Mouse (Mus musculus) G1E (cell line): ENCODE results near the gene Ldhd. TPM values are rescaled to one million over a fixed set of nuclear protein-coding genes. Genes with fewer than 3 reads are reported as not detected.

Source experiments
- ATAC-seq: 2 replicates; pipeline ENCODE4 v1.8.0; 2016; ENCODE audit warnings: mild to moderate bottlenecking; ENCODE audit not compliant: insufficient number of reproducible peaks, poor library complexity, low FRiP score, severe bottlenecking; ENCODE audit errors: extremely low read depth
- DNase-seq: peaks from one replicate; pipeline ENCODE4 v3.0.0; 2012; ENCODE audit warnings: low spot score
- H3K27me3 ChIP-seq: 2 replicates; pipeline ENCODE4 v1.6.1; 2012; ENCODE audit warnings: mild to moderate bottlenecking, low read length, inconsistent platforms; ENCODE audit not compliant: insufficient read depth
- H3K36me3 ChIP-seq: replicated peaks from 2 replicates; pipeline ENCODE3; 2012; ENCODE audit warnings: mild to moderate bottlenecking, inconsistent platforms
- H3K4me1 ChIP-seq: 2 replicates; pipeline ENCODE4 v1.6.1; 2012; ENCODE audit warnings: low read depth, low read length, inconsistent platforms, mixed read lengths; ENCODE audit not compliant: insufficient read depth
- H3K4me3 ChIP-seq: 2 replicates; pipeline ENCODE4 v1.5.1; 2012; ENCODE audit warnings: low read depth, mild to moderate bottlenecking, inconsistent platforms, low read length, moderate library complexity, mixed read lengths
- H3K9me3 ChIP-seq: replicated peaks from 2 replicates; pipeline ENCODE4 v1.6.1; 2012; ENCODE audit warnings: inconsistent platforms
- CTCF ChIP-seq: IDR thresholded peaks from 2 replicates; pipeline ENCODE4 v1.5.1; 2012; ENCODE audit warnings: low read depth, low read length, inconsistent platforms, mixed read lengths
- GATA1 ChIP-seq: IDR thresholded peaks from 2 replicates; pipeline ENCODE4 v1.6.1; 2012; ENCODE audit warnings: borderline replicate concordance, low read length, inconsistent platforms, mixed read lengths
- GATA2 ChIP-seq: IDR thresholded peaks from 2 replicates; pipeline ENCODE4 v1.6.1; 2012; ENCODE audit warnings: low read depth, low read length, inconsistent platforms, borderline replicate concordance
- POLR2AphosphoS5 ChIP-seq: IDR thresholded peaks from 2 replicates; pipeline ENCODE4 v1.6.1; 2012; ENCODE audit warnings: low read depth, low read length, inconsistent platforms; ENCODE audit not compliant: insufficient replicate concordance
- TAL1 ChIP-seq: conservative IDR thresholded peaks from 2 replicates; pipeline ENCODE4 v1.6.1; 2012; ENCODE audit warnings: low read depth, low read length, inconsistent platforms, mixed read lengths
- polyA plus RNA-seq: library from polyadenylated mRNA; stranded (reverse); fragments of >175 nt; gene quantifications from 2 replicates; pipeline ENCODE4 v1.2.3, GENCODE M21; 2012
- total RNA-seq, 2 experiments: library from RNA; stranded (forward) in 1 of 2; stranded (reverse) in 1 of 2; fragments of 200-1000 nt in 1 of 2; fragments of >200 nt in 1 of 2; fragmentation: Nextera tagmentation in 1 of 2; gene quantifications; 2 replicates each; pipeline ENCODE4 v1.2.3; 2014 to 2017

Gene Ldhd
- total and polyA plus RNA-seq, 3 experiments = 0.16 TPM; not detected in 2

DNA sequence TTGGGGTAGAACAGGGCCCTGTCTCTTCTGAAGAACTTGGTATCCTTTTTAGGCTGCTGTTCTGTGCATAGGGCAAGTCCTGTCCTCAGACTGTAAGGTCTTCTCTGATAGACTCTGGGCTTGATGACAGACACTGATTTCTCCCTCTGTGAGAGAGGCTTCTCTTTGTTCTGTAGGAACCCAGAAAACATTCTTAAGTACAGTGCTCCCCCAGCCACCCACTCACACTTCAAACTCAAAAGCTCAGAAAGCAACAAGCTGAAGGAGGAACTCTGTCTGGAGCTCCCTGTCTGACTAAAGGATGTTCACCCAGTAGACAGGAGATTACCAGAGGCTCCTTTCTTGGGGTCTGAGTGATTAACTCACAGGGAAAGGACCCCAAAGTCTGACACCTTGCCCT lies 53.7 kb downstream of the Ldhd start:
- ATAC-seq = no peak
- TF ChIP-seq GATA1 (no peak), CTCF (no peak)
- Histone ChIP-seq H3K9me3 (no peaks in the 10 kb centered on the region), H3K4me1 (peaks cover 67% of the 10 kb centered on the region), H3K36me3 (peaks cover 42% of the 10 kb centered on the region), H3K27me3 (no peaks in the 10 kb centered on the region), H3K4me3 (no peak overlapping the region)
- no peak for DNase-seq

DNA sequence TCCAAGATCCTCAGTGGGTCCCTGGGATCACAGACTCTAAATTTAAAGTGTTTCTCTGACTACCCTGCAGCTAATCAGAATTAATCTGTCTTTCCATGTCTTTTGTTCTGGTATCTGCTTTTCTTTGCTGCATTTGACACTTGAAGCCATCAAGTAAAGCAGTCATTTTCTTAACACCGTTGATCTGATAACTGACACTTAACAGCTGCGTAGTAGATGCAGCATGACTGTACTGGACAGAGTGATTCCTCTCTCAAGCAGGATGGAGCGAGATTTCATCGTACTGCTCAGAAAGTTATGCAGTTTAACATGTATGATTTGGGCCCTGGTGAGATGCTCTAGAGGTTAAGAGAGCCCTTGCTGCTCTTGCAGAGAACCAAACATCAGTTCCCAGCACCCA lies 54.7 kb downstream of the Ldhd start:
- H3K27me3 ChIP-seq = no peaks in the 10 kb centered on the region
- no peaks in the 10 kb centered on the region for H3K9me3 ChIP-seq
- no peak overlapping the region for H3K4me3 ChIP-seq
- peaks cover 69% of the 10 kb centered on the region for H3K4me1 ChIP-seq
- peaks cover 40% of the 10 kb centered on the region for H3K36me3 ChIP-seq
- no peak for TF ChIP-seq POLR2AphosphoS5
- no peak for TF ChIP-seq GATA1
- TF ChIP-seq TAL1 = no peak
- TF ChIP-seq CTCF = no peak
- no peak for TF ChIP-seq GATA2
- DNase-seq (no peak), ATAC-seq (no peak)

- TF ChIP-seq GATA1 (no peak), GATA2 (no peak), TAL1 (no peak), POLR2AphosphoS5 (no peak), CTCF (no peak)
- Histone ChIP-seq H3K4me3 (peak overlapping the region; percentile 62), H3K4me1 (peaks cover 76% of the 10 kb centered on the region), H3K9me3 (no peaks in the 10 kb centered on the region), H3K36me3 (peaks cover 33% of the 10 kb centered on the region), H3K27me3 (no peaks in the 10 kb centered on the region)
- DNase-seq (no peak), ATAC-seq (no peak)
Measured at GRCm38 (mm10) chr8:111574016-111574415, 56.2 kb downstream of the Ldhd start.

Other genes with a start within 250 kb of the Ldhd start
- not detected in 2 replicates for gene Fa2h, start 236.6 kb downstream of the Ldhd start, total RNA-seq (2014; fragmentation: Nextera tagmentation)
- gene Fa2h, start 236.6 kb downstream of the Ldhd start, total RNA-seq (2017) = 0.06 and 0.11 TPM in 2 replicates
- gene Fa2h, start 236.6 kb downstream of the Ldhd start, polyA plus RNA-seq = not detected in 2 replicates
- gene Wdr59, start 108.3 kb downstream of the Ldhd start, total RNA-seq (2014; fragmentation: Nextera tagmentation) = 10.5 and 17.4 TPM in 2 replicates
- gene Wdr59, start 108.3 kb downstream of the Ldhd start, total RNA-seq (2017) = 5.9 and 6.7 TPM in 2 replicates
- gene Wdr59, start 108.3 kb downstream of the Ldhd start, polyA plus RNA-seq = 2.5 and 3.3 TPM in 2 replicates
- 47.6 and 48.8 TPM in 2 replicates for gene Znrf1, start 94.3 kb downstream of the Ldhd start, total RNA-seq (2014; fragmentation: Nextera tagmentation)
- 22.8 and 36.1 TPM in 2 replicates for gene Znrf1, start 94.3 kb downstream of the Ldhd start, total RNA-seq (2017)
- gene Znrf1, start 94.3 kb downstream of the Ldhd start, polyA plus RNA-seq = 62.8 and 65.5 TPM in 2 replicates
- gene Zfp1, start 13.0 kb upstream of the Ldhd start, total RNA-seq (2014; fragmentation: Nextera tagmentation) = 16.1 and 21.1 TPM in 2 replicates
- 10.9 and 11.8 TPM in 2 replicates for gene Zfp1, start 13.0 kb upstream of the Ldhd start, total RNA-seq (2017)
- 7.1 and 7.3 TPM in 2 replicates for gene Zfp1, start 13.0 kb upstream of the Ldhd start, polyA plus RNA-seq
- gene Ctrb1, start 60.6 kb upstream of the Ldhd start, total RNA-seq (2014; fragmentation: Nextera tagmentation) = not detected in 2 replicates
- gene Ctrb1, start 60.6 kb upstream of the Ldhd start, total RNA-seq (2017) = not detected in 2 replicates
- gene Ctrb1, start 60.6 kb upstream of the Ldhd start, polyA plus RNA-seq = not detected in 2 replicates
- 0.68 and 1.1 TPM in 2 replicates for gene Bcar1, start 113.4 kb upstream of the Ldhd start, total RNA-seq (2014; fragmentation: Nextera tagmentation)
- 1.0 and 1.2 TPM in 2 replicates for gene Bcar1, start 113.4 kb upstream of the Ldhd start, total RNA-seq (2017)
- gene Bcar1, start 113.4 kb upstream of the Ldhd start, polyA plus RNA-seq = 0.28 and 0.39 TPM in 2 replicates
- 140 and 160 TPM in 2 replicates for gene Cfdp1, start 223.9 kb upstream of the Ldhd start, total RNA-seq (2014; fragmentation: Nextera tagmentation)
- gene Cfdp1, start 223.9 kb upstream of the Ldhd start, total RNA-seq (2017) = 214 and 229 TPM in 2 replicates
- gene Cfdp1, start 223.9 kb upstream of the Ldhd start, polyA plus RNA-seq = 20.7 and 26.1 TPM in 2 replicates
- gene Tmem170, start 246.4 kb upstream of the Ldhd start, total RNA-seq (2014; fragmentation: Nextera tagmentation) = 10.2 and 12.5 TPM in 2 replicates
- 2.8 and 3.2 TPM in 2 replicates for gene Tmem170, start 246.4 kb upstream of the Ldhd start, total RNA-seq (2017)
- 0.51 and 0.52 TPM in 2 replicates for gene Tmem170, start 246.4 kb upstream of the Ldhd start, polyA plus RNA-seq